Mouse (Mus musculus): Measurements from ENCODE around the gene 0610010F05Rik.
A peak's percentile ranks its signal among the peaks of the same experiment; 100 is the strongest.

Gene 0610010F05Rik

DNA sequence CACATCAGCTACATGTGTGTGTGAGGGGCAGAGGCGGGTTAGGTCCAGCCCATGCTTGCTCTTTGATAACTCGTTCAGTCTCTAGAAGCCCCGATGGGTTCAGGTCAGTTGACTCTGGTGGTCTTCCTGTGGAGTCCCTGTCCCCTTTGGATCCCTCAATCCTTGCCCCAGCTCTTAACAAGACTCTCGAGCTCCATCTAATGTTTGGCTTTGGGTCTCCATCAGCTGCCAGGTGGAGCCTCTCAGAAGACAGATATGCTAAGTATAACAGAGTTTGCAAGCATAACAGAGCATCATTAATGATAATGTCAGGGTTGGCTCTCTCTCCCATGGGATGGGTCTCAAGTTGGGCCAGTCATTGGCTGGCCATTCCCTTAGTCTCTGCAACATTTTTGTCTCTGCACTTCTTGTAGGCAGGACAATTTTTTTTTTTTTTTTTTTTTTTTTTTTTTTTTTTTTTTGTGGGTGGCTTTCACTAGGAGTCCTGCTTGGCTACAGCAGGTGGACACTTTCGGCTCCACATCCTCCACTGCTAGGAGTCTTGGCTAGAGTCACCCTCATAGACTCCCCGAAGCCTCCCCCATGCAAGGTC is 76.3 kb downstream of the 0610010F05Rik start:
- peak; percentile 13 for DNase-seq

DNA sequence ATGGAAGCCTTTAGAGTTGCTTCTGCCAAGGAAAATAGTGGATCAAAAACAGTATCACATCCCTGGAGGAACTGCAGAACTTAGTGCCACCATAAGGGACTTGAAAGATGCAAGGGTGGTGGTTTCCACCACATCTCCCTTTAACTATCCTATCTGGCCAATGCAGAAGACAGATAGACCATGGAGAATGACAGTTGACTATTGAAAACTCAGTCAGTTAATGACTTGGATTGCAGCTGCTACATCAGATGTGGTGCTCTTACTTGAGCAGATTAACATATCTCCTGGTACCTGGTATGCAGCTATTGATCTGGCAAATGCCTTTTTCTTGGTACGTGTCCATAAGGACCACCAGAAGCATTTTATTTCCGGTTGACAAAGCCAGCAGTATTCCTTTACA is 96.0 kb downstream of the 0610010F05Rik start:
- no peak for DNase-seq

DNA sequence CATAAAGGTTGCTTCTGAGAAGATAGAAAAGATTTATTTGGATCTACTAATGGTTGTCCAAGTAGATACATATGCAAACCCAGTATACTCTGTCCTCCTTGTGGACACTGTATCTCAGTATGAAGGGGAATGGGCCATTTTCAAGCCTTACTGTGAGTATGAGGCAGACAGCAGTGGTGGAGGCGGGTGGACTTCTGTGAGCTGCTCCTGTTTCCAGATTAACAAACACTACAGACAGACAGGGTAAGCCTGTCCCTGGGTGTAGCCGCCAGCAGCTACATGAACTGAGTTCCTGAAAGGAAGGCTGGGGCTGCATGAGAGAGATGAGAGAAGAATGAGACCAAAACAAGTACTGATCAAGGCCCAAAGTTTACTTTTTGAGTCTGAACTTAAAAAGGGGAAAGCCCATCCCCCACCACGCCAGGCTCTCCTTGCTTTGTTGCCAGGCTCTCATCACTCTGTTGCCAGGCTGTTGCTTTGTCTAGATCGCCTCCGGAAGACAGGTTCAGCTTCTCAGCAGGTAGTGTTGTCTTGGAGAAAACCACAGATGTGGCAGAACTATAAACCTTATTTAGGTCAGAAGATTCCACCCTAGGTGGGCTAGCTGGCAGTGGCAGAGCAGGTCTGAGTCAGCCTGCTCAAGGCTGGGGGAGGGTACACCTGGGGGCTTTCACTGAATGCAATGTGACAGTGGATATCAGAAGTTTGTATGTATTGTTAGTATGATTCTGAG is 112.8 kb downstream of the 0610010F05Rik start, which contains the start of gene 1700093K21Rik:
TSS of gene 1700093K21Rik (minus strand) at position 683 of the 733 bp plus-strand sequence.
- no peak for DNase-seq

DNA sequence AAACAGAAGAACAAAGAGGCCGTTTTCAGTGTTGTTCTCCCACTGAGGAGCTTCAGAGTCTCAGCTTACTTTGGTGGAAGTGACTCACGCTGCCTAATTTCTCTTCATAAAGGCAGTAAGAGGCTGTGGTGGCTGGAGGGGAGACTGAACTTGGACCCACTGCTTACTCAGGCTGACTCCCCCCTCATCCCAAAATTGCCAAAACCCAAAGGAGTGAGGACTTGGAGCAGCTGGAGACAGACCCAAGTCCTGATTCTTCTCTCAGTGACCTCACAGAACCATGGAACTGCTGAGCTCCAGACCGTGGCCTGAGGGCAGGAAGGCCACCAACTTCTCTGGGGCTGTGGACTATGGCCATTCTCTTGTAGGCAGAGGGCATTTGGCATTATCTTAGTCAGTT is 114.5 kb downstream of the 0610010F05Rik start:
- no peak for DNase-seq

DNA sequence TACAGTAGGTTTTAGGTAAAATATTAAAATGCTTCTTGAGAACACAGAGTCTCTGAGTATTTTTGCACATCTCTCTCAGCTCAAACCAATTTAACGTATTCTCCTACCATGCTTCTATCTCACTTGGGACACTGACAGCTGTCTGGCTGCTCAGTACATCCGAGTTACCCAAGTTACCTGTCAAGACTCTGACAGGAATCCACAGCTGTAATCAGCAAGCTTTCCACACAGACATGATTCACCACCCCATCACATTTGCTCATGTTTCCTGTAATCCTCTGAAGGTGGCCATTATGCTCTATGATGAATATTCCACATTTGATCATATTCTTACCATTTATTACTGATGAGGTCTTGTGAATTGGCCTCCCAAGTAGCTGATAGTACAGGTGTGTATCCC is 118.1 kb downstream of the 0610010F05Rik start:
- no peak for DNase-seq

All from kidney, adult 9 months (tissue).